Mouse (Mus musculus): ENCODE data around the gene Strada. TPM values are rescaled to one million over a fixed set of nuclear protein-coding genes. Genes with fewer than 3 reads are reported as not detected.
"Not testable (repeated sequence)": the region's sequence is repeated elsewhere in the genome, so short reads cannot be mapped to it uniquely, and the experiment has no call there.

Strada gene
- polyA plus RNA-seq, 1 experiment from 2014 or later, result 33.4 TPM

DNA sequence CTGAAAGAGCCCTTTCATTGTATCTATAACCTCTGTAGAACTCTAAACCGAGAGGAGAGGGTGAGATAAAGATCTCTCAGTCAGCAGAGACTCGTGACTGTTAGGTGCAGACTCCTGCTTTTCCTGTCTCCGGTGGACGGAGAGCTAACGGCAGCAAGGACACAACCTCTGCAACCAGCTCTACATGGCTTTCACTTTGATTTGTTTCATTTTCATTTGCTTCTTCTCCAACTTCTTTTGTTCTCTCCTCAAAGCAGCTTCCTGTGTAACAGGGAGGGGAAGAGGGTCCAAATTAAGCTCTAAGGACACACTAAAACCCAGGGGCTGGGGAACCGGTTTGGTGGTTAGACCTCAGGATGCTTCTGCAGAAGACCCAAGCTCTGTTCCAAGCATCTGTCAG is 1.2 kb downstream of the Strada start:
- H3K4me3 ChIP-seq, result no peak overlapping the region
- no peak overlapping the region for H3K4me2 ChIP-seq
- WGBS, result 93% methylated on average over 6 of the region's 6 CpGs
- ATAC-seq, result no peak
- H3K36me3 ChIP-seq (ENCODE audit: poor library complexity, severe bottlenecking), result peaks cover 81% of the 10 kb centered on the region
- no peaks in the 10 kb centered on the region for H3K4me1 ChIP-seq
- H3K27me3 ChIP-seq, result no peaks in the 10 kb centered on the region
- no peak overlapping the region for H3K27ac ChIP-seq
- H3K9ac ChIP-seq, result no peak overlapping the region
- H3K9me3 ChIP-seq (replicated peaks), result no peaks in the 10 kb centered on the region

- not testable (repeated sequence) for H3K9me3 ChIP-seq (replicated peaks); H3K4me2 ChIP-seq; H3K27ac ChIP-seq; H3K4me1 ChIP-seq; H3K4me3 ChIP-seq; H3K9ac ChIP-seq; ATAC-seq; H3K27me3 ChIP-seq
- WGBS, result 97% methylated on average over 7 of the region's 7 CpGs
- H3K36me3 ChIP-seq (ENCODE audit: poor library complexity, severe bottlenecking), result peaks cover 73% of the 10 kb centered on the region
These were observed 2.0 kb downstream of the Strada start for GRCm38 (mm10) chr11:106199997-106200396.

DNA sequence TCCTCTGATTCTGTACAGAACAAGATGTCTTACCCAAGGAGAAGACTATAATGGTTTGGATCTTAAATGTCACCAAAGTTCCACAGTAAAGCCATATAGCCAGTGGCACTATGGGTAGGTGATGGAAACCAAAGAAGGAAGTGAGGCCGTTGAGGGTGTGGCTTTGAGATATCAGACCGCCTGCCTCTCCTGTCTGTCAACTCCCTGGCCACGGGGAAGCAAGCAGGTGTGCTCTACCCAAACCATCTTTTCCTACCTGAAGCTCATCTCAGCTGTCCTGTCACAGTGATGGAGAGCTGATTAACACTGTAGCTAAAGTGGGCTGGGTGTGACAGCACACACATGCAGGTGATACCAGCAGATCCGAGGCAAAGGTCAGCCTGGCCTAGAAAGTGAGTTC is 3.7 kb downstream of the Strada start:
- H3K27me3 ChIP-seq, result no peaks in the 10 kb centered on the region
- no peak for ATAC-seq
- no peak overlapping the region for H3K27ac ChIP-seq
- peaks cover 57% of the 10 kb centered on the region for H3K36me3 ChIP-seq (ENCODE audit: poor library complexity, severe bottlenecking)
- H3K9me3 ChIP-seq (replicated peaks), result no peaks in the 10 kb centered on the region
- no peak overlapping the region for H3K9ac ChIP-seq
- H3K4me1 ChIP-seq, result peaks cover 4% of the 10 kb centered on the region; the same call in 1 of the 2 replicates
- 97% methylated on average over 4 of the region's 4 CpGs for WGBS
- H3K4me3 ChIP-seq, result no peak overlapping the region
- H3K4me2 ChIP-seq, result no peak overlapping the region

- Histone ChIP-seq H3K4me3 (no peak overlapping the region), H3K4me2 (no peak overlapping the region), H3K9ac (no peak overlapping the region), H3K9me3 (replicated peaks) (no peaks in the 10 kb centered on the region), H3K36me3 (ENCODE audit: poor library complexity, severe bottlenecking) (peaks cover 30% of the 10 kb centered on the region), H3K4me1 (peaks cover 16% of the 10 kb centered on the region), H3K27me3 (no peaks in the 10 kb centered on the region), H3K27ac (no peak overlapping the region)
- ATAC-seq, result no peak
These were observed 6.6 kb downstream of the Strada start for GRCm38 (mm10) chr11:106195341-106195740.

- no peaks in the 10 kb centered on the region for H3K27me3 ChIP-seq
- no peak overlapping the region for H3K27ac ChIP-seq
- no peak overlapping the region for H3K4me2 ChIP-seq
- peaks cover 16% of the 10 kb centered on the region for H3K4me1 ChIP-seq
- no peaks in the 10 kb centered on the region for H3K9me3 ChIP-seq (replicated peaks)
- no peak overlapping the region for H3K4me3 ChIP-seq
- ATAC-seq, result no peak
- 96% methylated on average over 7 of the region's 7 CpGs for WGBS
- peaks cover 25% of the 10 kb centered on the region for H3K36me3 ChIP-seq (ENCODE audit: poor library complexity, severe bottlenecking)
- no peak overlapping the region for H3K9ac ChIP-seq
These were observed 7.1 kb downstream of the Strada start for GRCm38 (mm10) chr11:106194891-106195290.

DNA sequence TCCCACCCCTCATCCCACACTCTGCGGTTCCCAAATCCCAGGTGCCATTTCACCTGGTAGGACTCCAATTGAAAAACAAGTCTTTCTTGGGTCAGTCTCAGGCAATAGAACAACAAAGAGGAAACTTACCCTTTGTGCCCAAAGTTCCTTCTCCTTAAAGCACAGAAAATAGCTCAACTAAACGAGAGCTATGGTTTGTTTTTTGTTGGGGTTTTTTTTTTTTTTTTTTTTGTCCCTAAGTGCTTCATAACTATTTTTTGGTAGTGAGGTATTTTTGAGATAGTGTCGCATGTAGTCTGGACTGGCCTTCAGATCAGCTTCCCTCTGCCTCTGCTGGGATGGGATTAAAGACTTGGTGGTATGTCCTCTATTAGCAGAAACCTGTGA is 7.8 kb downstream of the Strada start:
- 43% methylated on average over 3 of the region's 3 CpGs for WGBS
- Histone ChIP-seq H3K27me3 (no peaks in the 10 kb centered on the region), H3K27ac (peak overlapping the region; percentile 84), H3K9me3 (replicated peaks) (no peaks in the 10 kb centered on the region), H3K4me2 (peak overlapping the region; percentile 80), H3K9ac (peak overlapping the region; percentile 73), H3K36me3 (ENCODE audit: poor library complexity, severe bottlenecking) (peaks cover 24% of the 10 kb centered on the region), H3K4me1 (peaks cover 16% of the 10 kb centered on the region), H3K4me3 (peak overlapping the region; percentile 76)
- ATAC-seq, result no peak

DNA sequence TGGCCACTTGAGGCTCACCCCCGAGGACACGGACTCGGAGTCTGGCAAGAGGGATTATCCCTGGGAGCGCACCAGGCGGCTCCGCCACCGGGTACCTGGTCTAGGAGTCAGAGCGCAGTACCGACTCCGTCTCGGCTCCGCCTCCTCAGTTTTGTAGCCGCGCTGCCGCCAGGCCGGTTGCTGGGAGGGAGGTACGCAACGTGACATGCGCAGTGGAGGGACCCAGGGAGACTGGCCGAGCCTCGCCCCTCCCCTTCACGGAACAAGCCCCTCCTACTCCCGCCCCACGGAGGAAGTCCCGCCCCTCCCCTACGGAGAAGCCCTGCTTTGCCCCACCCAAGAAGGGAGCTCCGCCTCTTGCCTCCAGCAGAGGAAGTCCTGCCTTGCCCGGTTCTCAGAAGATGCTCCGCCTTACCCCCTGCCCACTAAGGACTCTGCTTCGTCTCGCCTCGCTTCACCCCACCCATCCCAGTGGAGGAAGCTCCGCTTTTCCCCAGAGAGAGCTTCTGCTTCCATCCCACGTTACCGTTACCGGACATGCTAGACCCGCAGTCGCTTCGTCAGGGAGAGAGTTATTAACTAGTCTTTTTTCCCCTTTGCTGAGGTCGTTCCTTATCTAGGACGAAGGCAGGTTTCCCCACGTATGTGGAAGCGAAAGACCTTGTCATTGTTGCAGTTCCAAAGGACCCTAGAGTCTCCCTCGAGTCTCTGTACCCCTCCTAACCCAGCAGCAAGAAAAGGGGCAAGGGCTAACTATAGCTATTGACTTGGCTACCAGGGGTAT is 8.4 kb downstream of the Strada start:
- peaks cover 16% of the 10 kb centered on the region for H3K4me1 ChIP-seq
- no peaks in the 10 kb centered on the region for H3K9me3 ChIP-seq (replicated peaks)
- WGBS, result under 1% methylated on average over 43 of the region's 44 CpGs
- peaks cover 23% of the 10 kb centered on the region for H3K36me3 ChIP-seq (ENCODE audit: poor library complexity, severe bottlenecking)
- H3K4me2 ChIP-seq, result peak overlapping the region; percentile 80
- peak overlapping the region; percentile 84 for H3K27ac ChIP-seq
- ATAC-seq, result peak; percentile 97
- H3K27me3 ChIP-seq, result no peaks in the 10 kb centered on the region
- peak overlapping the region; percentile 76 for H3K4me3 ChIP-seq
- H3K9ac ChIP-seq, result peak overlapping the region; percentile 82

- Histone ChIP-seq H3K36me3 (ENCODE audit: poor library complexity, severe bottlenecking) (peaks cover 15% of the 10 kb centered on the region), H3K27ac (peak overlapping the region; percentile 75), H3K9ac (peak overlapping the region; percentile 82), H3K4me1 (peaks cover 16% of the 10 kb centered on the region), H3K9me3 (replicated peaks) (no peaks in the 10 kb centered on the region), H3K4me3 (peak overlapping the region; percentile 76), H3K4me2 (peak overlapping the region; percentile 80), H3K27me3 (no peaks in the 10 kb centered on the region)
- peak; percentile 26 for ATAC-seq
- WGBS, result 11% methylated on average over 19 of the region's 19 CpGs
These were observed 9.2 kb downstream of the Strada start for GRCm38 (mm10) chr11:106192657-106193370.

- Histone ChIP-seq H3K4me3 (peak overlapping the region; percentile 76), H3K27me3 (no peaks in the 10 kb centered on the region), H3K4me1 (peaks cover 16% of the 10 kb centered on the region), H3K4me2 (peak overlapping the region; percentile 80), H3K36me3 (ENCODE audit: poor library complexity, severe bottlenecking) (peaks cover 10% of the 10 kb centered on the region; the same call in 1 of the 2 replicates), H3K9ac (no peak overlapping the region), H3K27ac (no peak overlapping the region), H3K9me3 (replicated peaks) (no peaks in the 10 kb centered on the region)
- WGBS, result 92% methylated on average over 5 of the region's 5 CpGs
- no peak for ATAC-seq
These were observed 9.7 kb downstream of the Strada start for GRCm38 (mm10) chr11:106192241-106192640.

GRCm38 (mm10) chr11:106191716-106192115 is 10.3 kb downstream of the Strada start:
- H3K36me3 ChIP-seq (ENCODE audit: poor library complexity, severe bottlenecking), result peaks cover 7% of the 10 kb centered on the region; the same call in 1 of the 2 replicates
- H3K9ac ChIP-seq, result no peak overlapping the region
- no peak overlapping the region for H3K4me2 ChIP-seq
- no peaks in the 10 kb centered on the region for H3K27me3 ChIP-seq
- no peaks in the 10 kb centered on the region for H3K9me3 ChIP-seq (replicated peaks)
- peaks cover 16% of the 10 kb centered on the region for H3K4me1 ChIP-seq
- no peak overlapping the region for H3K27ac ChIP-seq
- H3K4me3 ChIP-seq, result no peak overlapping the region
- no peak for ATAC-seq
- 97% methylated on average over 3 of the region's 3 CpGs for WGBS

- Histone ChIP-seq H3K4me3 (no peak overlapping the region), H3K27ac (no peak overlapping the region), H3K27me3 (no peaks in the 10 kb centered on the region), H3K36me3 (ENCODE audit: poor library complexity, severe bottlenecking) (peaks cover 22% of the 10 kb centered on the region; the same call in 1 of the 2 replicates), H3K9me3 (replicated peaks) (no peaks in the 10 kb centered on the region), H3K4me1 (peaks cover 5% of the 10 kb centered on the region), H3K4me2 (no peak overlapping the region), H3K9ac (no peak overlapping the region)
- WGBS, result 91% methylated on average over 4 of the region's 4 CpGs
- ATAC-seq, result no peak
These were observed 14.6 kb downstream of the Strada start for GRCm38 (mm10) chr11:106187326-106187725.

GRCm38 (mm10) chr11:106180449-106180801 is 21.5 kb downstream of the Strada start:
- ATAC-seq, result no peak
- 90% methylated on average over 2 of the region's 2 CpGs for WGBS
- H3K4me3 ChIP-seq, result no peak overlapping the region
- H3K27me3 ChIP-seq, result no peaks in the 10 kb centered on the region
- H3K4me2 ChIP-seq, result no peak overlapping the region
- no peak overlapping the region for H3K9ac ChIP-seq
- H3K4me1 ChIP-seq, result no peaks in the 10 kb centered on the region
- H3K27ac ChIP-seq, result no peak overlapping the region
- peaks cover 23% of the 10 kb centered on the region for H3K36me3 ChIP-seq (ENCODE audit: poor library complexity, severe bottlenecking)
- H3K9me3 ChIP-seq (replicated peaks), result no peaks in the 10 kb centered on the region
